Mouse (Mus musculus): Measurements from ENCODE around the gene Ccdc70. TPM values are rescaled to one million over a fixed set of nuclear protein-coding genes. Genes with fewer than 3 reads are reported as not detected.

The Ccdc70 gene
- total RNA-seq, 1 experiment: not detected

GRCm38 (mm10) chr8:22004750-22005522 is 35.4 kb downstream of the Ccdc70 start:
- no peak for DNase-seq (ENCODE audit: low read depth, low spot score)
- no peaks in the 10 kb centered on the region for H3K36me3 ChIP-seq (ENCODE audit: control insufficient read depth, insufficient read depth, low read length, poor library complexity, severe bottlenecking)
- H3K4me3 ChIP-seq (ENCODE audit: insufficient read depth in 1 of 2, low read depth in 1 of 2, low read length in 2 of 2, poor library complexity in 1 of 2, severe bottlenecking in 1 of 2): no peak overlapping the region
- no peaks in the 10 kb centered on the region for H3K9me3 ChIP-seq (ENCODE audit: control insufficient read depth, insufficient read depth, low read depth, low read length)
- H3K9ac ChIP-seq (ENCODE audit: insufficient read depth, low read depth, low read length, poor library complexity, severe bottlenecking): no peak overlapping the region
- TF ChIP-seq CHD2 (IDR thresholded peaks at IDR 0.05; ENCODE audit: low read depth, low read length): no peak
- H3K27ac ChIP-seq (ENCODE audit: insufficient read depth, low read depth, low read length, poor library complexity, severe bottlenecking): no peak overlapping the region
- in situ Hi-C loops (cut with MboI; ENCODE audit: low sequenced_read_pairs in 2 of 2, unreplicated experiment in 2 of 2): no loop called here
- H3K4me1 ChIP-seq (ENCODE audit: control insufficient read depth in 2 of 2, insufficient read depth in 2 of 2, low read length in 2 of 2, poor library complexity in 1 of 2): no peaks in the 10 kb centered on the region

- no peak for DNase-seq (ENCODE audit: low read depth, low spot score)
- in situ Hi-C loops (cut with MboI; ENCODE audit: low sequenced_read_pairs in 2 of 2, unreplicated experiment in 2 of 2): no loop called here
- H3K27ac ChIP-seq (ENCODE audit: insufficient read depth, low read depth, low read length, poor library complexity, severe bottlenecking): no peak overlapping the region
- TF ChIP-seq ZNF384 (IDR thresholded peaks at IDR 0.05; ENCODE audit: low read depth, low read length): no peak
- H3K4me1 ChIP-seq (ENCODE audit: control insufficient read depth in 2 of 2, insufficient read depth in 2 of 2, low read length in 2 of 2, poor library complexity in 1 of 2): no peaks in the 10 kb centered on the region
- H3K9me3 ChIP-seq (ENCODE audit: control insufficient read depth, insufficient read depth, low read depth, low read length): no peaks in the 10 kb centered on the region
- no peak overlapping the region for H3K9ac ChIP-seq (ENCODE audit: insufficient read depth, low read depth, low read length, poor library complexity, severe bottlenecking)
- no peaks in the 10 kb centered on the region for H3K36me3 ChIP-seq (ENCODE audit: control insufficient read depth, insufficient read depth, low read length, poor library complexity, severe bottlenecking)
- no peak overlapping the region for H3K4me3 ChIP-seq (ENCODE audit: insufficient read depth in 1 of 2, low read depth in 1 of 2, low read length in 2 of 2, poor library complexity in 1 of 2, severe bottlenecking in 1 of 2)
Measured at GRCm38 (mm10) chr8:22006423-22006822, 36.8 kb downstream of the Ccdc70 start.

GRCm38 (mm10) chr8:22009403-22009802 is 39.8 kb downstream of the Ccdc70 start:
- TF ChIP-seq ZC3H11A (IDR thresholded peaks at IDR 0.05; ENCODE audit: borderline replicate concordance, low read depth, low read length) (no peak), MAFK (IDR thresholded peaks at IDR 0.05; ENCODE audit: insufficient read depth, low read depth, low read length) (no peak), ZNF384 (IDR thresholded peaks at IDR 0.05; ENCODE audit: low read depth, low read length) (no peak), HCFC1 (IDR thresholded peaks at IDR 0.05; ENCODE audit: borderline replicate concordance, insufficient read depth, low read length) (no peak)
- Histone ChIP-seq H3K9me3 (ENCODE audit: control insufficient read depth, insufficient read depth, low read depth, low read length) (no peaks in the 10 kb centered on the region), H3K27ac (ENCODE audit: insufficient read depth, low read depth, low read length, poor library complexity, severe bottlenecking) (no peak overlapping the region), H3K4me3 (ENCODE audit: insufficient read depth in 1 of 2, low read depth in 1 of 2, low read length in 2 of 2, poor library complexity in 1 of 2, severe bottlenecking in 1 of 2) (no peak overlapping the region), H3K4me1 (ENCODE audit: control insufficient read depth in 2 of 2, insufficient read depth in 2 of 2, low read length in 2 of 2, poor library complexity in 1 of 2) (peaks cover 3% of the 10 kb centered on the region in 2 experiments; a peak in 2 of 4 replicates), H3K9ac (ENCODE audit: insufficient read depth, low read depth, low read length, poor library complexity, severe bottlenecking) (no peak overlapping the region), H3K36me3 (ENCODE audit: control insufficient read depth, insufficient read depth, low read length, poor library complexity, severe bottlenecking) (no peaks in the 10 kb centered on the region)
- DNase-seq (ENCODE audit: low read depth, low spot score): no peak
- in situ Hi-C loops (cut with MboI; ENCODE audit: low sequenced_read_pairs in 2 of 2, unreplicated experiment in 2 of 2): no loop called here

GRCm38 (mm10) chr8:22013034-22013707 is 43.6 kb downstream of the Ccdc70 start:
- no peak overlapping the region for H3K27ac ChIP-seq (ENCODE audit: insufficient read depth, low read depth, low read length, poor library complexity, severe bottlenecking)
- peak; percentile 31 for DNase-seq (ENCODE audit: low read depth, low spot score)
- no peak for TF ChIP-seq MAFK (IDR thresholded peaks at IDR 0.05; ENCODE audit: insufficient read depth, low read depth, low read length)
- TF ChIP-seq ZC3H11A (IDR thresholded peaks at IDR 0.05; ENCODE audit: borderline replicate concordance, low read depth, low read length): no peak
- no peak for TF ChIP-seq CHD2 (IDR thresholded peaks at IDR 0.05; ENCODE audit: low read depth, low read length)
- TF ChIP-seq HCFC1 (IDR thresholded peaks at IDR 0.05; ENCODE audit: borderline replicate concordance, insufficient read depth, low read length): no peak
- TF ChIP-seq ZNF384 (IDR thresholded peaks at IDR 0.05; ENCODE audit: low read depth, low read length): no peak
- peaks cover 3% of the 10 kb centered on the region in 2 experiments; a peak in 2 of 4 replicates for H3K4me1 ChIP-seq (ENCODE audit: control insufficient read depth in 2 of 2, insufficient read depth in 2 of 2, low read length in 2 of 2, poor library complexity in 1 of 2)
- H3K9ac ChIP-seq (ENCODE audit: insufficient read depth, low read depth, low read length, poor library complexity, severe bottlenecking): no peak overlapping the region
- in situ Hi-C loops (cut with MboI; ENCODE audit: low sequenced_read_pairs in 2 of 2, unreplicated experiment in 2 of 2): no loop called here
- H3K4me3 ChIP-seq (ENCODE audit: insufficient read depth in 1 of 2, low read depth in 1 of 2, low read length in 2 of 2, poor library complexity in 1 of 2, severe bottlenecking in 1 of 2): peak overlapping the region; percentile 44 to 56; a peak in 3 of 4 replicates
- no peaks in the 10 kb centered on the region for H3K9me3 ChIP-seq (ENCODE audit: control insufficient read depth, insufficient read depth, low read depth, low read length)
- no peaks in the 10 kb centered on the region for H3K36me3 ChIP-seq (ENCODE audit: control insufficient read depth, insufficient read depth, low read length, poor library complexity, severe bottlenecking)

GRCm38 (mm10) chr8:22017731-22018130 is 48.2 kb downstream of the Ccdc70 start:
- H3K4me3 ChIP-seq (ENCODE audit: insufficient read depth in 1 of 2, low read depth in 1 of 2, low read length in 2 of 2, poor library complexity in 1 of 2, severe bottlenecking in 1 of 2): no peak overlapping the region
- no peaks in the 10 kb centered on the region for H3K9me3 ChIP-seq (ENCODE audit: control insufficient read depth, insufficient read depth, low read depth, low read length)
- in situ Hi-C loops (cut with MboI; ENCODE audit: low sequenced_read_pairs in 2 of 2, unreplicated experiment in 2 of 2): no loop called here
- TF ChIP-seq CHD2 (IDR thresholded peaks at IDR 0.05; ENCODE audit: low read depth, low read length): no peak
- peaks cover 3% of the 10 kb centered on the region in 2 experiments; a peak in 2 of 4 replicates for H3K4me1 ChIP-seq (ENCODE audit: control insufficient read depth in 2 of 2, insufficient read depth in 2 of 2, low read length in 2 of 2, poor library complexity in 1 of 2)
- H3K9ac ChIP-seq (ENCODE audit: insufficient read depth, low read depth, low read length, poor library complexity, severe bottlenecking): no peak overlapping the region
- no peak for DNase-seq (ENCODE audit: low read depth, low spot score)
- H3K27ac ChIP-seq (ENCODE audit: insufficient read depth, low read depth, low read length, poor library complexity, severe bottlenecking): no peak overlapping the region
- H3K36me3 ChIP-seq (ENCODE audit: control insufficient read depth, insufficient read depth, low read length, poor library complexity, severe bottlenecking): no peaks in the 10 kb centered on the region
